Mouse (Mus musculus): Measurements from ENCODE around the gene Ktn1. TPM values are rescaled to one million over a fixed set of nuclear protein-coding genes. Genes with fewer than 3 reads are reported as not detected.
A peak's percentile ranks its signal among the peaks of the same experiment; 100 is the strongest.

Gene Ktn1
- 54.7 and 56.6 TPM in 2 replicates for polyA plus RNA-seq (2015; fragmentation: Nextera tagmentation; extraction: Ambion mirVana)

DNA sequence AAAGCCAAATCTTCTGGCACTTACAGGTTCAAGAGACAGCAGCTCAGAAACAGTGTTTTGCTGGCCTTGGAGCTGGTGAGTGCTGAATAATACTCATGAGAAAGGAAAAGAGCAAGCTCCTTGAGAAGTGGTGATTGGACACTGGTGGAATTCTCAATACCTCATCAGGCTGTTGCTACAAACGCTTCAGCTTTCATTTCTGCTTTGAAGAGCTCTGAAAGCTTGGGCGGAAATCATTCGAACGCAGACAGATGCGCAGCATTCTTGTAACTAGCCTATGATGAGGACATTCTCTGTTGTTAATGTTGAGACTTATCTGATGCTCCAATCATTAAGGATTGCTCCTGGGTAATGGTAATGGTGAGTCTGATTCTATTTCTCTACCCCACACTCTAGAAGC, at the start of gene Ktn1:
Gene Ktn1, plus strand, starts transcription at position 231 of the 400 bp plus-strand sequence.
- 38% methylated on average over 5 of the region's 5 CpGs for WGBS

DNA sequence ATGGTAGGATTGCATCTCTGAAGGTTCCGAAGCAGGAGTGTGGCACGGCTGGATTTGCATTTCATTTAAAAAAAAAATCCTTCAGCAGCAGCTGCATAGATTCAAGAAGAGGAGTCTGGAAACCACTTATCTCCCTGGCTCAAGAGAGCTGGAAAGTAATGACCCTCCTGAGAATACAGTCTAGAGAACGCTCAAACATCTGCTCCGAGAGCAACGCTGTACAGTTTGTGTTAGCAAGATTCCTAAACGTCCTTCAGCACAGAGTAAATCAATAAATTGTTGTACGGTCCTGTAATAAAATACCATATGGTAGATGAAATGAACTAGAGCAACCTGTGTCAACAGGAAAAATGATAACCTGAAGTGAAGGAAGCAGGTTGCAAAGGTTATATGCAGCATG, 35.0 kb upstream of the Ktn1 start:
- Histone ChIP-seq H3K27me3 (no peaks in the 10 kb centered on the region), H3K9me3 (replicated peaks) (no peaks in the 10 kb centered on the region), H3K4me2 (replicated peaks) (no peak overlapping the region), H3K27ac (replicated peaks) (no peak overlapping the region), H3K36me3 (no peaks in the 10 kb centered on the region), H3K9ac (no peak overlapping the region), H3K4me1 (no peaks in the 10 kb centered on the region), H3K4me3 (replicated peaks) (no peak overlapping the region)
- ATAC-seq (ENCODE audit: insufficient number of reproducible peaks, low FRiP score, low TSS enrichment, low read depth) = no peak
- WGBS = 60% methylated on average over 7 of the region's 7 CpGs

More for the DNA sequence above, at the start of gene Ktn1:
- no peaks in the 10 kb centered on the region for H3K36me3 ChIP-seq
- peak within 1 kb of the TSS; percentile 92 for H3K27ac ChIP-seq (replicated peaks)
- H3K4me2 ChIP-seq (replicated peaks) = peak within 1 kb of the TSS; percentile 65
- H3K4me3 ChIP-seq (replicated peaks) = peak within 1 kb of the TSS; percentile 99
- H3K9ac ChIP-seq = peak within 1 kb of the TSS; percentile 83
- ATAC-seq (ENCODE audit: insufficient number of reproducible peaks, low FRiP score, low TSS enrichment, low read depth) = no peak
- H3K4me1 ChIP-seq = peaks cover 14% of the 10 kb centered on the region
- no peaks in the 10 kb centered on the region for H3K27me3 ChIP-seq
- H3K9me3 ChIP-seq (replicated peaks) = no peaks in the 10 kb centered on the region

DNA sequence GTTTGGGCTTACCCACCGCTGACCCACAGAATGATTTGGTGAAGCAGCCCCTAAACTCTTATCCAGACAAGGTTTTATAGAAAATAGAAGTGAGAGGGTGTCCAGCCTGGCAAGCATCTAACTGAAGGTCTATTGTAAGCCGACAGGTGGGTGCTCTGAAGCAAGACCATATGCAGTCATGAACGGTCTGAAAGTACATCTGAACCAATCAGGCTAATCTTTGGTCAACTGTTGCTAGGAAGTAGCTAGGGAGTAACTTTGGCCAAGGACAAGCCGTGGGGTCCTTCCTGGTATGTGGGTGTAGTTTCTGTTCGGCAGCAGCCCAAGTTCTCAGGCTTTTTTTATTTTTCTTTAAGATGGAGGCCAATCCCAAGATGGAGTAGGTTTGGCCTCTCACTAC, 29.4 kb upstream of the Ktn1 start:
- H3K27ac ChIP-seq (replicated peaks) = no peak overlapping the region
- H3K27me3 ChIP-seq = no peaks in the 10 kb centered on the region
- ATAC-seq (ENCODE audit: insufficient number of reproducible peaks, low FRiP score, low TSS enrichment, low read depth) = no peak
- H3K36me3 ChIP-seq = no peaks in the 10 kb centered on the region
- H3K9me3 ChIP-seq (replicated peaks) = no peaks in the 10 kb centered on the region
- no peak overlapping the region for H3K4me2 ChIP-seq (replicated peaks)
- H3K4me3 ChIP-seq (replicated peaks) = no peak overlapping the region
- no peak overlapping the region for H3K9ac ChIP-seq
- 87% methylated on average over 5 of the region's 5 CpGs for WGBS
- no peaks in the 10 kb centered on the region for H3K4me1 ChIP-seq

DNA sequence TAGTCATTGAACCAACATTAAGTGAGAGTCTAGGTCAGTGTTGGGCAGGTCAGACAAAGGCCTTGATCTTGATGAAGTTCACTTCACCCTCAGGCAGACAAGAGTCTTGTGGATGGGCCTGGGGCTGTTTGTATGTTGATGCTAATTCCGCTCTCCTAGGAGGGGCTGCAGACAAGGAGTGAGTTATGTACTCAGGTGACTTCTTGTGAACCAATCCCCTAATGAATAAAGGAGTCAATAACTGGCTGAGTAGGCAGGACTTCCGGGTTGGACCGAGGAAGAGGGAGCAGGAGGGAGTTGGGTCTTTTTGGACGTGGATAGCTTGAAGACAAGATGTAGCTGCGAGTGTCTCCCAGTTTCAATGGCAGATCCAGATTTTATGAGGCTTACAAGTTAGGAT, 26.3 kb upstream of the Ktn1 start:
- WGBS = 83% methylated on average over 5 of the region's 5 CpGs
- H3K36me3 ChIP-seq = no peaks in the 10 kb centered on the region
- H3K9me3 ChIP-seq (replicated peaks) = no peaks in the 10 kb centered on the region
- no peaks in the 10 kb centered on the region for H3K27me3 ChIP-seq
- H3K4me2 ChIP-seq (replicated peaks) = no peak overlapping the region
- H3K9ac ChIP-seq = no peak overlapping the region
- H3K4me3 ChIP-seq (replicated peaks) = no peak overlapping the region
- no peak overlapping the region for H3K27ac ChIP-seq (replicated peaks)
- ATAC-seq (ENCODE audit: insufficient number of reproducible peaks, low FRiP score, low TSS enrichment, low read depth) = no peak
- 0 out of 2 replicates have a peak, but pooled peaks cover 8% of the 10 kb centered on the region for H3K4me1 ChIP-seq

DNA sequence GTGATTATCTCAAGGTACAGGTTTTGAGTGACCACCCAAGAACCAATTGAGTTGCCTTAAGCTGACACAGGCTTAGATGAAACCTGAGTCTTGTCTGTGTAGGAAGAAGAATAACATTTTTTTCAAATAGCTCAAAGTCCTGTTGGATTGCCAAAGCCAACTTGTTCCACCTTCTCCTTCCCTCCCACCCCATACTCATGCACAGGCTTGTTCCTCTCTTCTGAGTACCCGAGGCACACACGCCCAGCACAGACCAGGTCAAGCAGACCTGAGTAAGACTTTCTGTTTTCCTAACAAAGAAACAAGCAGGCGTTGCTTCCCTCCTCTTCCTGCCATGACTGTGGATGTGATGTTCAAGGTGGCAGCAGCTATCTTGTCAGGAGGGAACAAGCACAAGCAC, 23.4 kb upstream of the Ktn1 start:
- Histone ChIP-seq H3K4me2 (replicated peaks) (peak overlapping the region; percentile 22), H3K27ac (replicated peaks) (no peak overlapping the region), H3K9me3 (replicated peaks) (no peaks in the 10 kb centered on the region), H3K36me3 (no peaks in the 10 kb centered on the region), H3K27me3 (no peaks in the 10 kb centered on the region), H3K4me1 (0 out of 2 replicates have a peak, but pooled peaks cover 8% of the 10 kb centered on the region), H3K9ac (no peak overlapping the region), H3K4me3 (replicated peaks) (no peak overlapping the region)
- WGBS = 47% methylated on average over 3 of the region's 3 CpGs
- no peak for ATAC-seq (ENCODE audit: insufficient number of reproducible peaks, low FRiP score, low TSS enrichment, low read depth)

DNA sequence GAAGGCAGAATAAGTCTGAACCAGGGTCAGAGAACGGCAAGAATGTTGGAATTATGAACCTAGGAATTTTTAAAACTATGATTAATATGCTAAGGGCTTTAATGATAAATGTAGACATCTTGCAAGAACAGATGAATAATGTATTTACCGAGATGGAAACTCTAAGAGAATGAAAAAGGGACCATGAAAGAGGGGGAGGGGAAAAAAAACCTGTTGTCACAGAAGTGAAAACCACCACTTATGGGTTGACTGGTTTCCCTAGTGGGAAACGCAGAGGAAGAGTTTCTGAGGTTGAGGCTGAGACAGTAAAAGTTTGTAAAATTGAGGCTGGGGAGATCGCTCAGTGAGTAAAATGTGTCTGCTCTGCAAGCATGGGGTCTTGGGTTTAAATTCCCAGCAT, 22.1 kb upstream of the Ktn1 start:
- Histone ChIP-seq H3K36me3 (no peaks in the 10 kb centered on the region), H3K4me3 (replicated peaks) (no peak overlapping the region), H3K9me3 (replicated peaks) (no peaks in the 10 kb centered on the region), H3K27ac (replicated peaks) (no peak overlapping the region), H3K4me1 (0 out of 2 replicates have a peak, but pooled peaks cover 8% of the 10 kb centered on the region), H3K4me2 (replicated peaks) (no peak overlapping the region), H3K27me3 (no peaks in the 10 kb centered on the region), H3K9ac (no peak overlapping the region)
- ATAC-seq (ENCODE audit: insufficient number of reproducible peaks, low FRiP score, low TSS enrichment, low read depth) = no peak
- 78% methylated on average over 4 of the region's 4 CpGs for WGBS

DNA sequence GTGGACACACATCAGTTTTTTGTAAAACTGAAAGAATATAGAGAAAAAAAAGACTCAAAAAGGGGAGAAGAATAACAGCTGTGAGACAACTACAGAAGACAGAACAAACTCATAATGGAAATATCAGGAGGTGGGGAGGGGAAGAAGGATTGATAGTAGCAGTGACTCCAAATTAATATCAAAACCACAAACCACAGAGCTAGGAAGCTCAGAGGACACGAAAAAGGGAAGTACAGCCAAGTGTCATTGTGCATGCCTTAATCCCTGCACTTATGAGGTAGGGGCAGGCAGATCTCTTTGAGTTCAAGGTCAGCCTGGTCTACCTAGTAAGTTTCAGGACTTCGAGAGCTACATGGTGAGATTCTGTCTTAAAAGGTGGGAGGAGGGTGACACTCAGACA, 21.4 kb upstream of the Ktn1 start:
- ATAC-seq (ENCODE audit: insufficient number of reproducible peaks, low FRiP score, low TSS enrichment, low read depth) = no peak
- Histone ChIP-seq H3K4me3 (replicated peaks) (no peak overlapping the region), H3K9me3 (replicated peaks) (no peaks in the 10 kb centered on the region), H3K9ac (no peak overlapping the region), H3K4me2 (replicated peaks) (no peak overlapping the region), H3K27me3 (no peaks in the 10 kb centered on the region), H3K36me3 (no peaks in the 10 kb centered on the region), H3K27ac (replicated peaks) (no peak overlapping the region), H3K4me1 (0 out of 2 replicates have a peak, but pooled peaks cover 8% of the 10 kb centered on the region)
- WGBS = 66% methylated on average over 2 of the region's 2 CpGs

DNA sequence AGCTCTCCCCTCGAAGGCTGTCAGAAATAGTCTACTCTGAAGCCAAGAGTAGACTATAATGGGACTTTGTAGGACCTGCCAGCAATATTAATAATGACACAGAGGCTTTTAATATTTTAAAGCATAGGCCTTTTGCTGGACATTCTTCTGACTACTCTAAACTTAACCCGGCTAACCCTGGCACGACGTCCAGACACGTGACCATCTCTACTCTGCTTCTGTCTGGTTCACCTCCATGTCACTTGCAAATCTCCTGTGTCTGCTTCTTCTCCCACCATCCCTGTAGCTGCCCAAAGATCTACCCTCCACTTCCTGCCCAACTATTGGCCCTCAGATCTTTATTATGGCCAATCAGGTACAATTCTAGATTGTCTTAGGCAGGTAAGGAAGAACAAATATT, 20.9 kb upstream of the Ktn1 start:
- Histone ChIP-seq H3K4me3 (replicated peaks) (no peak overlapping the region), H3K36me3 (no peaks in the 10 kb centered on the region), H3K4me1 (0 out of 2 replicates have a peak, but pooled peaks cover 8% of the 10 kb centered on the region), H3K27me3 (no peaks in the 10 kb centered on the region), H3K9ac (no peak overlapping the region), H3K4me2 (replicated peaks) (no peak overlapping the region), H3K27ac (replicated peaks) (no peak overlapping the region), H3K9me3 (replicated peaks) (no peaks in the 10 kb centered on the region)
- WGBS = 89% methylated on average over 5 of the region's 5 CpGs
- ATAC-seq (ENCODE audit: insufficient number of reproducible peaks, low FRiP score, low TSS enrichment, low read depth) = no peak

DNA sequence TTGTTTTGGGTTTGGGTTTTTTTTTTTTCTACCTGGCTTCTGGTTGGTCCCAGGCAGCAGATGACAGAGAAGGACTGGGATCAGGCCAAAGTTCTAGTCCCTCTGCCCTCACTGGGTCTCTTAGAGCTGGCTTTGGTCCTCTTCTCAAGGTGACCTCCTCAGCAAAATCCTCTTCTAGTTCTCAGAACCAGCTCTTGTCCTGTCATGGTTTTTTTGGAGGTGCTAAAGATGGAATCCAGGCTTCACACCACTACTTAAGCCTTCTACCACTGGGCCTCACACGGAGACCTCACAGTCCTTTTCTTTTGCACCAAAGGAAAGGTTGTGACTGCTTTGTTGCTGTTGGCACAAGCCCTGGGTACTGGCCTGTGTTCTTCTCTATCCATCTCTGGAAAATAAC, 15.8 kb upstream of the Ktn1 start:
- H3K4me2 ChIP-seq (replicated peaks) = no peak overlapping the region
- no peak overlapping the region for H3K9ac ChIP-seq
- no peak for ATAC-seq (ENCODE audit: insufficient number of reproducible peaks, low FRiP score, low TSS enrichment, low read depth)
- H3K4me1 ChIP-seq = peaks cover 18% of the 10 kb centered on the region
- WGBS = 75% methylated on average over 1 of the region's 1 CpGs
- no peaks in the 10 kb centered on the region for H3K27me3 ChIP-seq
- H3K9me3 ChIP-seq (replicated peaks) = no peaks in the 10 kb centered on the region
- H3K36me3 ChIP-seq = no peaks in the 10 kb centered on the region
- no peak overlapping the region for H3K4me3 ChIP-seq (replicated peaks)
- H3K27ac ChIP-seq (replicated peaks) = no peak overlapping the region

DNA sequence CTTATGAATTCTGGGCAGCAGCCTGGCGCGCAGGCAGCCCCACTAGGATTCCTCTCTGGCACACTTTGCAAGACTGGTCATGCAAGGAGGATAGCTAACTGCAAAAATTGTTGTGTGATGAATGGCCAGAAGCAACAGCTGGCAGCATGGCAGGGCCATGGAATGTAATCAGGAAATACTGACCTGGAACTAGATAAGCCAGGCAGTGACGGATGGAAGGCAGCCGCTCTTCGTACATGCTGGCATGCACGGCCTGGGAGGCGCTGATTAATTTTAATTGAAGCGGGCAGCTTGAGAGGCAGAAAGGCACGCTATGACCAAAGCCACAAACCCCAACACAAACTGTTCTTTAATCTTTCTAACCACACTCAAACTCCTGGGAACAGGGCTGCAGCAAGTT, 13.8 kb upstream of the Ktn1 start:
- Histone ChIP-seq H3K27me3 (no peaks in the 10 kb centered on the region), H3K4me2 (replicated peaks) (peak overlapping the region; percentile 29), H3K9me3 (replicated peaks) (no peaks in the 10 kb centered on the region), H3K4me3 (replicated peaks) (no peak overlapping the region), H3K36me3 (no peaks in the 10 kb centered on the region), H3K27ac (replicated peaks) (no peak overlapping the region), H3K4me1 (peaks cover 18% of the 10 kb centered on the region), H3K9ac (no peak overlapping the region)
- WGBS = 19% methylated on average over 9 of the region's 9 CpGs
- ATAC-seq (ENCODE audit: insufficient number of reproducible peaks, low FRiP score, low TSS enrichment, low read depth) = peak; percentile 57

DNA sequence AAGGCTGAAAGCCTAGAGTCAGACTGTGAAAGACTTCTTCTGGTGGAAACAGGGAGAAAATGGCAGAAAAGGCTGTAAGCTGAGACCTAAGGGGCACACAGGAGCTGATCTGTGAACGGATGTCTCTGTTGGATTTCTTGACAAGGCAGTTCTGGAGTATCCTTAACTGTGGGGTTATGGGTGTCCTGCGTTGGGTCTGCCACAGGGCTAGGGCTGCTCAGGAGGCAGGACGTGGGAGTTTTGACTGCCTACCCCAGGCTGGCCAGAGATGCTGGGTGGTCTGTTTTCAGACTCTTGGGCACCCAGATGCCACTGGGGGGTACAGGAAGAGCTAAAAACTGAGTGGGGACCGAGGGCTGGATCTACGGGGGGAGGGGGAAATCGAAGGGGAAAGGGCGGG, 13.4 kb upstream of the Ktn1 start:
- H3K4me3 ChIP-seq (replicated peaks) = no peak overlapping the region
- no peaks in the 10 kb centered on the region for H3K36me3 ChIP-seq
- H3K27me3 ChIP-seq = no peaks in the 10 kb centered on the region
- 43% methylated on average over 7 of the region's 7 CpGs for WGBS
- peaks cover 18% of the 10 kb centered on the region for H3K4me1 ChIP-seq
- H3K27ac ChIP-seq (replicated peaks) = 0 out of 2 replicates have a peak overlapping the region, but pooled peaks have one; percentile 28
- no peak overlapping the region for H3K9ac ChIP-seq
- peak; percentile 34; the same call in 1 of the 2 replicates for ATAC-seq (ENCODE audit: insufficient number of reproducible peaks, low FRiP score, low TSS enrichment, low read depth)
- no peaks in the 10 kb centered on the region for H3K9me3 ChIP-seq (replicated peaks)
- H3K4me2 ChIP-seq (replicated peaks) = peak overlapping the region; percentile 29

DNA sequence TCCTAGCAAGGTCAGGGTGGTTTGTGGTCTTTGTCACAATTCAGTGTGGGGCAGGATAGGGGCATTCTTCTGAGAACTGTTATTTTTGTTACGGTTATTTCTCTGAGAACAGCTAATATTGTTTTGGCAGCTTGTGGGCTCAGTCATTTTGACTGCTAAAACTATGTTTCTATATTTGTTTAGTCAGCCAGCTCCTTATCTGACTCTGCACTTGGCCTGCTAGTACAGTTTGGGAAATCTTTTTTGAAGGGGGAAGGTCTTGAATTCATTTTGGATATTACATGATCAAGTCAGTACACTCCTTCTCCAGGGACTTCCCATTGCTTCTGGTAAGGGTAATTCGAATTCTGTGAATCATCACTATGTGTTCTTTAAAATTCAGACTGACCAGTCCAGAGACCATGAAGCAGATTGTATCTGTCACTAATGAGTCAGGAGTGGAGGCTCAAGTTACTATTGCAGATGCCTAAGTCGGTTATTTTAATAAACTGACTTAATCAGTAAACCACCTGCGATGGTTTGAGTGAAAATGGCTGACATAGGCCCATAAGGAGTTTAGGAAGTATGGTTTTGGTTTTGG, 9.8 kb upstream of the Ktn1 start:
- Histone ChIP-seq H3K4me1 (peaks cover 18% of the 10 kb centered on the region), H3K36me3 (no peaks in the 10 kb centered on the region), H3K27ac (replicated peaks) (no peak overlapping the region), H3K9me3 (replicated peaks) (no peaks in the 10 kb centered on the region), H3K9ac (no peak overlapping the region), H3K27me3 (no peaks in the 10 kb centered on the region), H3K4me2 (replicated peaks) (no peak overlapping the region), H3K4me3 (replicated peaks) (no peak overlapping the region)
- no peak for ATAC-seq (ENCODE audit: insufficient number of reproducible peaks, low FRiP score, low TSS enrichment, low read depth)
- WGBS = 54% methylated on average over 4 of the region's 4 CpGs
